Mouse (Mus musculus) adrenal gland, adult (tissue): ENCODE data around the gene Ttc27.

Experiments
- DNase-seq, 2 experiments: peaks; one replicate each; pipeline ENCODE4 v3.0.0; 2022 to 2023; ENCODE audit warnings: low spot score in 1 of 2; ENCODE audit not compliant: inconsistent age in 2 of 2

Gene Ttc27

DNA sequence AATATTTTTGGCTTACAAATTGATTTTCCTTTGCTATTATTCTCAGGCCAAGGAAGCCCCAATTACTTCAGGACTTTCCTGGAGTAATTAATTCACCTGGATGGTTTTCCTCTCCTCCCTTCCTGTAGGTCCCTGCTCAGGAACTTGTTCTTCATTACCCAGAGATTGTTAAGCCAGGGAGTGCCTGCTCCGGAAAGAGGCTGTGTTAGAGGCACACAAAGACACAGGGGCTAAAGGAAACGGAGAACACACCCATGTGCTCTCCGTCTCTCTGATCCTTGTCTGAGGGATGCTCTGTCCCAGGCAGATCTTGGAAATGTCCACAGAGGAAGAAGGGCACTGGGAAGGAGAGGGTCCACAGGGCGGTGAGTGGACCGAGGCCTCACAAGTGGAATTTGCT is 158.2 kb downstream of the Ttc27 start:
- DNase-seq = peak in 1 of 2 experiments; percentile 30

DNA sequence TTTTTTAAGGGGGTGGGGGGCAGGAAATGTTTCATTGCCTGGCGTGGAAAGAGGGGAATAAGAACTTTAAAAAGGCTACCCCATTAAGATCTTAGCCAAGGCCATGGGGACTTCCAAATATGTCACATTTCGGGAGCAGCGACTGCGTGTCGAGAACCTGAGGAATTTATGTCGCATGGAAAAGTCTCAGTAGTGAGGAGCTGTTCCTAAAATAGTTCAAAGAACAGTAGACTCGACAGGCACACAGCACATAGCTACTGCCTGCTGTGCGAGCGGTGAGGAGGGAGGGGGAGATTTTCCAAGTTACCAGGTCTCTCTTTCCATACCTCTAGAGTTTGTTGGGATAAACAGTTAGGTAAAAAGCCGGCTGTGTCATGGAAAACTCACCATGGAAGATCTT is 159.4 kb downstream of the Ttc27 start:
- no peak for DNase-seq

GRCm38 (mm10) chr17:74879768-74880167 is 162.2 kb downstream of the Ttc27 start:
- DNase-seq = peak in 1 of 2 experiments; percentile 44

DNA sequence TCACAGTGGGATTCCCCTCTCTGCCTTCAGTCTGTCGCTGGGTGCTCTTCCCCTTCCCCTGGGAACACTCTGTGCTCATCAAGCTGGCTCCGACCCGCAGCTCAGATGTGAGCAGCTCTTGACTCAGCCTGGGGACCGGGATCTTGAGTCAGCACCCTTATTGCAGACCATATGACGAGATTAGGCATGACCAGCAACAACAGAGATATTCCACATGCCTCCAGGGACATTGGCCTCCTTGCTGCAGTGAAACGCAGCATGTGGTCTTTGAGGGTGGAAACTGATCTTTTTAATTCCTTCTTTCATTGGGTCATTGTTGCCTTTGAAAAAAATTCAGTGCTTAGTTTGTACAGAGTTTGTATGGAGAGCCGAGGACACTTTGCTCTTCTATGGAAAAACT is 169.5 kb downstream of the Ttc27 start:
- no peak for DNase-seq

GRCm38 (mm10) chr17:74888836-74889534 is 171.5 kb downstream of the Ttc27 start:
- no peak for DNase-seq

GRCm38 (mm10) chr17:74889535-74890117 is 172.1 kb downstream of the Ttc27 start:
- DNase-seq = no peak

- DNase-seq = no peak
These were observed 184.9 kb downstream of the Ttc27 start for GRCm38 (mm10) chr17:74902453-74902852.

- peak; percentile 33 to 76 for DNase-seq
These were observed 186.1 kb downstream of the Ttc27 start for GRCm38 (mm10) chr17:74903411-74904331.

DNA sequence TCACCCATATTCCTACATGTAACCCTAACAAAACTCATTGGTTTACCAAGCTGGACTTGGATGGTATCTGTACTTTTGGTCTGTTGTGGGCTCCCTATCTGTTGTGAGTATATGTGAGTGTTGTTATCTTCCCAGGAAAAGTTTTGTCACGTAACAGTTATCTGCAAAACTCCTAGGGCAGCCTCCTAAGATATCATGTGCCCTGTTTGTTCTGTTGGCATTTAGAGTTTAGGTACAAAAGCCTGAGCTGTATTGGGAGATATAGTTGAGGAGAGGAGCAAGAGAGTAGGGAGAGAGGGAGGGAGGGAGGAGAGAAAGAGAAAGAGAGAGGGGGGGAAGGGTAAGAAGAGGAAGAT is 186.8 kb downstream of the Ttc27 start:
- DNase-seq = no peak

DNA sequence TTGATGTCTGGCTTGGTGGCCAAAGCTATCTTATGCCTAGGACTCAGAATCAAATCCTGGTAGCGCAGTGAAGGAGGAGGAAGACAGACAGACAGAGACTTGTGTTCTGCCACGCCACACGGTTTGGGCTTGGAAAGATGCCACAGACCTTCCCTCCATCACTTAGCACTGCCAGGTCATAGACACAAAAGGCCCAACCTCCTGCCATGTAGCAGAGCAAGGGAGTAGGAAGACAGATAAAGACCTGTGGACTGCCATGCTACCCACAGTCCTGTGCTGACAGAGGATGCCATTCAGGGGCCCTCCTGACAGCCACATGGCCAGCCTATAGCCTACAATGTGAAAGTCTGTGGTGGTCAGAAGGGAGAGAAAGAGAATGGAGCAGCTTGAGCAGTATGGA is 187.4 kb downstream of the Ttc27 start:
- DNase-seq = no peak

DNA sequence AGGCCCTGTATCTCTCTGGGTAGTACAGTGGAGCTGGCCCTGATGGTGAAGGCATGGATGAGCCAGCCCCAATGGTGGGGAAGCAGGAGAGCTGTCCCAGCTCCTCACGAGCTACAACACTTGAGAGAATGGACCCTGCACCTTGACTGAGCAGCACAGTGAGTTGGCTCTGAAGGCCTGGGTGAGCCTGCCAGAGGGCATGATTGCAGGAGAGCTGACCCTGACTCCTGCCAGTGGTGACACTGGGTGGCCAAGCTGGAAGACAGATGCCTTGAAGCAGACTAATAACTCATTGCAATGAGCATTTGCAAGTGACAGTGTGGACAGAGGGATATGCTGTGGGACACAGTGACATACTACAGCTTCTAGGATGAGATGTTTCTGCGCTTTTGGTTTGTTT is 195.5 kb downstream of the Ttc27 start:
- DNase-seq = peak; percentile 51 to 83
